Mouse (Mus musculus): ENCODE data around the gene Dgcr2.

GRCm38 (mm10) chr16:17828229-17828628, 70.1 kb downstream of the Dgcr2 start:
- TF ChIP-seq POLR2A (IDR thresholded peaks at IDR 0.05; ENCODE audit: insufficient read depth, low read length) (no peak), CTCF (IDR thresholded peaks at IDR 0.05; ENCODE audit: low read depth, low read length) (no peak)
